Mouse (Mus musculus): ENCODE results near the gene Sdad1.
A peak's percentile ranks its signal among the peaks of the same experiment; 100 is the strongest.

Sdad1 gene

GRCm38 (mm10) chr5:92313776-92314175 is 3.5 kb upstream of the Sdad1 start:
- DNase-seq (ENCODE audit: extremely low read depth, insufficient read length, low spot score) = no peak

GRCm38 (mm10) chr5:92312046-92312715 is 1.9 kb upstream of the Sdad1 start:
- DNase-seq (ENCODE audit: extremely low read depth, insufficient read length, low spot score) = no peak

- no peak for DNase-seq (ENCODE audit: extremely low read depth, insufficient read length, low spot score)
These were observed 6.0 kb downstream of the Sdad1 start for GRCm38 (mm10) chr5:92304291-92304690.

GRCm38 (mm10) chr5:92302149-92302840 is 8.0 kb downstream of the Sdad1 start:
- no peak for DNase-seq (ENCODE audit: extremely low read depth, insufficient read length, low spot score)

- DNase-seq (ENCODE audit: extremely low read depth, insufficient read length, low spot score) = no peak
These were observed 15.8 kb downstream of the Sdad1 start for GRCm38 (mm10) chr5:92294525-92294924.

- no peak for DNase-seq (ENCODE audit: extremely low read depth, insufficient read length, low spot score)
These were observed 18.4 kb downstream of the Sdad1 start for GRCm38 (mm10) chr5:92291652-92292414.

- no peak for DNase-seq (ENCODE audit: extremely low read depth, insufficient read length, low spot score)
These were observed 22.4 kb downstream of the Sdad1 start for GRCm38 (mm10) chr5:92287840-92288239.

- DNase-seq (ENCODE audit: extremely low read depth, insufficient read length, low spot score) = no peak
These were observed 27.2 kb downstream of the Sdad1 start for GRCm38 (mm10) chr5:92283107-92283506.

GRCm38 (mm10) chr5:92282571-92282970 is 27.7 kb downstream of the Sdad1 start:
- DNase-seq (ENCODE audit: extremely low read depth, insufficient read length, low spot score) = peak; percentile 62

- DNase-seq (ENCODE audit: extremely low read depth, insufficient read length, low spot score) = no peak
These were observed 31.2 kb downstream of the Sdad1 start for GRCm38 (mm10) chr5:92278942-92279537.

- peak; percentile 89 for DNase-seq (ENCODE audit: extremely low read depth, insufficient read length, low spot score)
These were observed 32.6 kb downstream of the Sdad1 start, which contains the start of gene Naaa for GRCm38 (mm10) chr5:92277437-92278394. Gene Naaa (minus strand): TSS chr5:92278170.

- DNase-seq (ENCODE audit: extremely low read depth, insufficient read length, low spot score) = no peak
These were observed 39.8 kb downstream of the Sdad1 start for GRCm38 (mm10) chr5:92270496-92270895.

GRCm38 (mm10) chr5:92263761-92264359 is 46.4 kb downstream of the Sdad1 start:
- no peak for DNase-seq (ENCODE audit: extremely low read depth, insufficient read length, low spot score)

- DNase-seq (ENCODE audit: extremely low read depth, insufficient read length, low spot score) = peak; percentile 27
These were observed 47.6 kb downstream of the Sdad1 start for GRCm38 (mm10) chr5:92262646-92263045.

- no peak for DNase-seq (ENCODE audit: extremely low read depth, insufficient read length, low spot score)
These were observed 54.1 kb downstream of the Sdad1 start, which contains the start of gene Ppef2 for GRCm38 (mm10) chr5:92256218-92256617. Gene Ppef2 (minus strand): TSS chr5:92256278.

GRCm38 (mm10) chr5:92254476-92254875 is 55.8 kb downstream of the Sdad1 start:
- DNase-seq (ENCODE audit: extremely low read depth, insufficient read length, low spot score) = no peak

- no peak for DNase-seq (ENCODE audit: extremely low read depth, insufficient read length, low spot score)
These were observed 57.4 kb downstream of the Sdad1 start for GRCm38 (mm10) chr5:92252797-92253343.

GRCm38 (mm10) chr5:92252031-92252430 is 58.2 kb downstream of the Sdad1 start:
- DNase-seq (ENCODE audit: extremely low read depth, insufficient read length, low spot score) = no peak

- DNase-seq (ENCODE audit: extremely low read depth, insufficient read length, low spot score) = no peak
These were observed 61.7 kb downstream of the Sdad1 start for GRCm38 (mm10) chr5:92248614-92249013.
